Mouse (Mus musculus): ENCODE results near the gene Tmem178. TPM values are rescaled to one million over a fixed set of nuclear protein-coding genes. Genes with fewer than 3 reads are reported as not detected.
"Not testable (repeated sequence)": the region's sequence is repeated elsewhere in the genome, so short reads cannot be mapped to it uniquely, and the experiment has no call there.

Tmem178 gene
- total RNA-seq, 2 experiments from 2014 or later = 3.2 TPM

GRCm38 (mm10) chr17:80945510-80945909, 1.1 kb downstream of the Tmem178 start:
- not testable (repeated sequence) for DNase-seq

GRCm38 (mm10) chr17:80946091-80946885, 1.9 kb downstream of the Tmem178 start:
- no peak for DNase-seq

- no peak for DNase-seq
These were observed 2.9 kb downstream of the Tmem178 start for GRCm38 (mm10) chr17:80947075-80947960.

- no peak for DNase-seq
These were observed 5.0 kb downstream of the Tmem178 start for GRCm38 (mm10) chr17:80949382-80949781.

GRCm38 (mm10) chr17:80949895-80950294, 5.5 kb downstream of the Tmem178 start:
- no peak for DNase-seq

GRCm38 (mm10) chr17:80952305-80952704, 7.9 kb downstream of the Tmem178 start:
- DNase-seq = no peak

- DNase-seq = no peak
These were observed 11.0 kb downstream of the Tmem178 start for GRCm38 (mm10) chr17:80955415-80955814.

GRCm38 (mm10) chr17:80955998-80956811, 11.8 kb downstream of the Tmem178 start:
- DNase-seq = no peak

- no peak for DNase-seq
These were observed 13.9 kb downstream of the Tmem178 start for GRCm38 (mm10) chr17:80958332-80958731.

- DNase-seq = no peak
These were observed 15.4 kb downstream of the Tmem178 start for GRCm38 (mm10) chr17:80959840-80960239.

- DNase-seq = no peak
These were observed 23.0 kb downstream of the Tmem178 start for GRCm38 (mm10) chr17:80967475-80967874.

GRCm38 (mm10) chr17:80969643-80970619, 25.5 kb downstream of the Tmem178 start:
- peak; percentile 66 for DNase-seq

GRCm38 (mm10) chr17:80970716-80971115, 26.3 kb downstream of the Tmem178 start:
- DNase-seq = no peak

- no peak for DNase-seq
These were observed 28.5 kb downstream of the Tmem178 start for GRCm38 (mm10) chr17:80972891-80973290.

GRCm38 (mm10) chr17:80977245-80977644, 32.8 kb downstream of the Tmem178 start:
- DNase-seq = no peak

GRCm38 (mm10) chr17:80980096-80980495, 35.7 kb downstream of the Tmem178 start:
- no peak for DNase-seq

- no peak for DNase-seq
These were observed 37.4 kb downstream of the Tmem178 start for GRCm38 (mm10) chr17:80981721-80982411.

- peak; percentile 85 for DNase-seq
These were observed 38.0 kb downstream of the Tmem178 start for GRCm38 (mm10) chr17:80982412-80982787.

- DNase-seq = no peak
These were observed 38.5 kb downstream of the Tmem178 start for GRCm38 (mm10) chr17:80982976-80983375.

GRCm38 (mm10) chr17:80991535-80992127, 47.2 kb downstream of the Tmem178 start:
- no peak for DNase-seq
